Mouse (Mus musculus) megakaryocyte, embryonic 14.5 days (primary cell): ENCODE data around the gene Nav1.

Experiments
- FLI1 ChIP-seq: IDR thresholded peaks from 2 replicates; pipeline ENCODE4 v1.6.1; 2012; ENCODE audit warnings: low read length, inconsistent platforms, mixed read lengths
- GATA1 ChIP-seq: IDR thresholded peaks from 3 replicates; pipeline ENCODE4 v1.6.1; 2012; ENCODE audit warnings: mixed read lengths, low read length, inconsistent platforms, borderline replicate concordance

- TF ChIP-seq GATA1 (no peak), FLI1 (no peak)
Observed at GRCm38 (mm10) chr1:135607019-135607418, at the start of gene Nav1.
